ENCODE assay signal across 26 mouse cellular contexts in genomic region chr1:160919383-160919782, GRCm38 (mm10). TPM values are rescaled to one million over a fixed set of nuclear protein-coding genes. Genes with fewer than 3 reads are reported as not detected.
DNase-seq lines count a peak whose midpoint lies in the region; ATAC-seq and TF ChIP-seq lines count a peak whose summit lies in the region.
"Had no signal": no experiment of that assay in that cellular context is flagged by ENCODE, and none has a peak within 500 bp of the region (broad histone marks: within the 10 kb centered on the region; RNA-seq: fewer than 3 reads in every experiment).

No protein-coding gene starts in this region.

- no peak overlapping the region for H3K4me2 ChIP-seq in midbrain, embryonic 14.5 days (ENCODE audit: low read length)
- H3K4me2 ChIP-seq: embryonic facial prominence, embryonic 12.5 days; forebrain, embryonic 13.5 days; forebrain, embryonic 15.5 days had no signal

- H3K4me3 ChIP-seq in gastrocnemius, adult 2 months: no peak overlapping the region
- no peak overlapping the region for H3K4me3 ChIP-seq in midbrain, embryonic 14.5 days (replicated peaks; ENCODE audit: low read depth, low read length)
- H3K4me3 ChIP-seq: embryonic facial prominence, embryonic 10.5 days; embryonic facial prominence, embryonic 12.5 days; forebrain, embryonic 13.5 days; forebrain, embryonic 15.5 days had no signal

- TF ChIP-seq CTCF in gastrocnemius, adult 2 months (IDR thresholded peaks at IDR 0.05): no peak

- 100% methylated on average over 1 of the region's 1 CpGs for WGBS in midbrain, embryonic 14.5 days

- no peak for DNase-seq in gastrocnemius, adult 2 months
- no peak for DNase-seq in gastrocnemius, adult 18-20 months (ENCODE audit: low spot score)
- DNase-seq in left cerebral cortex, adult 9 months (ENCODE audit: low spot score in 2 of 2): no peak
- no peak for DNase-seq in retina, embryonic 14.5 days (ENCODE audit: low spot score)
- no peak for DNase-seq in midbrain, embryonic 14.5 days
- DNase-seq: adrenal gland, adult 8-10 months; adrenal gland, postnatal 14 days; adrenal gland, postnatal 36 days; B cell, adult 2 months; cerebellum, adult 11 months; cerebellum, adult 18-20 months; cerebellum, adult 8-10 months; cerebellum, adult 9-11 months; cerebellum, postnatal 14 days; cerebellum, postnatal 36 days had no signal

- intact Hi-C loops in gastrocnemius, adult 2 months (cut with DNase I): no loop called here

- H3K4me1 ChIP-seq in midbrain, embryonic 14.5 days (ENCODE audit: control insufficient read depth, insufficient read depth, low read length): no peaks in the 10 kb centered on the region
- H3K4me1 ChIP-seq: embryonic facial prominence, embryonic 10.5 days; embryonic facial prominence, embryonic 12.5 days; forebrain, embryonic 13.5 days; forebrain, embryonic 15.5 days had no signal

- H3K27ac ChIP-seq in gastrocnemius, adult 2 months: peak overlapping the region; percentile 21; the same call in 1 of the 2 replicates
- no peak overlapping the region for H3K27ac ChIP-seq in midbrain, embryonic 14.5 days (replicated peaks; ENCODE audit: low read depth, low read length)
- H3K27ac ChIP-seq: embryonic facial prominence, embryonic 10.5 days; embryonic facial prominence, embryonic 12.5 days; forebrain, embryonic 13.5 days; forebrain, embryonic 15.5 days had no signal

- no peaks in the 10 kb centered on the region for H3K36me3 ChIP-seq in midbrain, embryonic 14.5 days (ENCODE audit: control insufficient read depth, insufficient read depth, low read length)
- H3K36me3 ChIP-seq: forebrain, embryonic 15.5 days had no signal

- no peaks in the 10 kb centered on the region for H3K27me3 ChIP-seq in midbrain, embryonic 14.5 days (ENCODE audit: control insufficient read depth, insufficient read depth, low read length)
- H3K27me3 ChIP-seq: CH12.LX; embryonic facial prominence, embryonic 12.5 days; forebrain, embryonic 13.5 days; forebrain, embryonic 15.5 days; Patski had no signal

- ATAC-seq in granulocyte monocyte progenitor cell, adult 5-6 weeks (replicated peaks; ENCODE audit: poor library complexity, severe bottlenecking): peak; percentile 82
- peak; percentile 59 for ATAC-seq in megakaryocyte progenitor cell, adult 5-6 weeks (replicated peaks; ENCODE audit: poor library complexity)
- no peak for ATAC-seq in midbrain, embryonic 14.5 days (ENCODE audit: low FRiP score, low TSS enrichment)
- ATAC-seq: activated CD4-positive, CD25-positive, alpha-beta regulatory T cell, adult 4 months; CD4-positive, CD25-positive, alpha-beta regulatory T cell, adult 4 months; forebrain, embryonic 13.5 days; forebrain, embryonic 15.5 days; Patski had no signal

- H3K9me3 ChIP-seq in midbrain, embryonic 14.5 days (ENCODE audit: control insufficient read depth, low read length): no peaks in the 10 kb centered on the region
- H3K9me3 ChIP-seq: embryonic facial prominence, embryonic 10.5 days; embryonic facial prominence, embryonic 12.5 days; forebrain, embryonic 13.5 days; forebrain, embryonic 15.5 days; G1E had no signal

- H3K9ac ChIP-seq in midbrain, embryonic 14.5 days (replicated peaks; ENCODE audit: low read length): no peak overlapping the region
- H3K9ac ChIP-seq: embryonic facial prominence, embryonic 12.5 days; forebrain, embryonic 13.5 days; forebrain, embryonic 15.5 days had no signal

RNA-seq across cellular contexts. Expression of gene Rc3h1, which starts 13.2 kb away (rescaled TPM):
- 10 to 100 TPM; 31.0 to 32.5 TPM for total RNA-seq in gastrocnemius, adult 2 months (2021)
- 10 to 100 TPM; 34.3 to 34.8 TPM for total RNA-seq in gastrocnemius, adult 18-20 months (2021)
- total RNA-seq in granulocyte monocyte progenitor cell, adult 5-6 weeks (2014; fragmentation: Nextera tagmentation): 33.0 and 34.8 TPM in 2 replicates
- total RNA-seq in granulocyte monocyte progenitor cell, adult 5-6 weeks (2017): 19.1 and 20.5 TPM in 2 replicates
- total RNA-seq in megakaryocyte progenitor cell, adult 5-6 weeks (2015): 30.1 and 31.4 TPM in 2 replicates
- total RNA-seq in megakaryocyte progenitor cell, adult 5-6 weeks (2017): 15.7 and 17.2 TPM in 2 replicates
- 10.7 and 13.2 TPM in 2 replicates for polyA plus RNA-seq in midbrain, embryonic 14.5 days (2014; fragmentation: Nextera tagmentation; extraction: Ambion mirVana)

RNA-seq across cellular contexts. Expression of gene Serpinc1, which starts 59.0 kb away (rescaled TPM):
- total RNA-seq in gastrocnemius, adult 2 months (2021): under 1 TPM in 1 of 2 experiments, not detected in 1; 0.64 TPM
- total RNA-seq in gastrocnemius, adult 18-20 months (2021): 1 to 10 TPM in 1 of 2 experiments, under 1 TPM in 1; 0.09 to 1.4 TPM
- 0.06 and 0.38 TPM in 2 replicates for total RNA-seq in granulocyte monocyte progenitor cell, adult 5-6 weeks (2014; fragmentation: Nextera tagmentation)
- total RNA-seq in granulocyte monocyte progenitor cell, adult 5-6 weeks (2017): 0.21 TPM in 1 of 2 replicates, not detected in the other
- 0.20 and 0.27 TPM in 2 replicates for total RNA-seq in megakaryocyte progenitor cell, adult 5-6 weeks (2015)
- total RNA-seq in megakaryocyte progenitor cell, adult 5-6 weeks (2017): 0.04 and 0.17 TPM in 2 replicates
- 2.9 and 3.1 TPM in 2 replicates for polyA plus RNA-seq in midbrain, embryonic 14.5 days (2014; fragmentation: Nextera tagmentation; extraction: Ambion mirVana)
